ENCODE assay signal across 8 mouse cellular contexts in the genomic region with DNA sequence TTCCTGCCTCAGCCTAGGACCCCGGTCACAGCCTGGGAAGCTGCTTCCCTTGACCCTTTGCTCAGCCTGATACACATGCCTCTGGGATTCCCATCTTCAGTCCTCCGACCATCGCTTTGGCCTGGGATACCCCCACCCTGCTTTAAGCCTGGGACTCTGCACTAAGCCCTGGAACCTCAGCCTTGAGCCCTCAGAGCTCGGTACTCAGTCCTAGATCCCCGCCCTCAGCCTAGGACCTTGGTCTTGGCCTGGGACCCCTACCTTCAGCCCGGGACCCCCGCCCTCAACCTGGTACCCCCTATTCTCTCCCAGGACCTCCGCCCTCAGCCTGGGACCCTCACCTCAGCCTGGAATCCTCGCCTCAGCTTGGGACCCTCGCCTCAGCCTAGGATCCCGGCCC. TPM values are rescaled to one million over a fixed set of nuclear protein-coding genes. Genes with fewer than 3 reads are reported as not detected.
A peak's percentile ranks its signal among the peaks of the same experiment; 100 is the strongest.
DNase-seq lines count a peak whose midpoint lies in the region; ATAC-seq lines count a peak whose summit lies in the region.

No protein-coding gene starts in this region.

- H3K27me3 ChIP-seq in megakaryocyte, embryonic 14.5 days (replicated peaks) = peaks cover 55% of the 10 kb centered on the region
- no peaks in the 10 kb centered on the region for H3K27me3 ChIP-seq in limb, embryonic 13.5 days
- no peaks in the 10 kb centered on the region for H3K27me3 ChIP-seq in stomach, embryonic 15.5 days (replicated peaks)

- H3K36me3 ChIP-seq in megakaryocyte, embryonic 14.5 days (replicated peaks; ENCODE audit: low read length) = no peaks in the 10 kb centered on the region
- no peaks in the 10 kb centered on the region for H3K36me3 ChIP-seq in limb, embryonic 13.5 days
- H3K36me3 ChIP-seq in stomach, embryonic 15.5 days = no peaks in the 10 kb centered on the region

- no peaks in the 10 kb centered on the region for H3K9me3 ChIP-seq in megakaryocyte, embryonic 14.5 days
- H3K9me3 ChIP-seq in limb, embryonic 13.5 days = no peaks in the 10 kb centered on the region
- H3K9me3 ChIP-seq in stomach, embryonic 15.5 days = no peaks in the 10 kb centered on the region

- no peak overlapping the region for H3K27ac ChIP-seq in limb, embryonic 13.5 days
- no peak overlapping the region for H3K27ac ChIP-seq in stomach, embryonic 15.5 days

- peaks cover 13% of the 10 kb centered on the region for H3K4me1 ChIP-seq in megakaryocyte, embryonic 14.5 days
- peaks cover 42% of the 10 kb centered on the region for H3K4me1 ChIP-seq in limb, embryonic 13.5 days
- peaks cover 27% of the 10 kb centered on the region for H3K4me1 ChIP-seq in stomach, embryonic 15.5 days

- peak; percentile 7 for DNase-seq in adrenal gland, adult 2 months
- DNase-seq in adrenal gland, postnatal 25 days = no peak
- no peak for DNase-seq in ovary, postnatal 14 days (ENCODE audit: low spot score)

- no peak for ATAC-seq in megakaryocyte, adult 5-6 weeks (ENCODE audit: poor library complexity, severe bottlenecking)
- no peak for ATAC-seq in limb, embryonic 13.5 days (ENCODE audit: low FRiP score, low read depth)
- no peak for ATAC-seq in stomach, embryonic 15.5 days (ENCODE audit: insufficient read depth, low FRiP score, low read depth)
- ATAC-seq in cerebellum, adult (ENCODE audit: insufficient number of reproducible peaks, low FRiP score, low TSS enrichment) = no peak

- 11% methylated on average over 11 of the region's 11 CpGs for WGBS in limb, embryonic 13.5 days
- 17% methylated on average over 11 of the region's 11 CpGs for WGBS in stomach, embryonic 15.5 days

- H3K4me2 ChIP-seq in limb, embryonic 13.5 days (replicated peaks) = peak overlapping the region; percentile 97
- peak overlapping the region; percentile 99 for H3K4me2 ChIP-seq in stomach, embryonic 15.5 days

- peak overlapping the region; percentile 82 for H3K9ac ChIP-seq in limb, embryonic 13.5 days
- peak overlapping the region; percentile 58 for H3K9ac ChIP-seq in stomach, embryonic 15.5 days

- H3K4me3 ChIP-seq in megakaryocyte, embryonic 14.5 days (replicated peaks) = peak overlapping the region; percentile 91
- peak overlapping the region; percentile 69 for H3K4me3 ChIP-seq in limb, embryonic 13.5 days
- peak overlapping the region; percentile 69 for H3K4me3 ChIP-seq in stomach, embryonic 15.5 days (replicated peaks)

RNA-seq across cellular contexts. Expression of a gene that starts 0.5 kb away (rescaled TPM):
- total RNA-seq in adrenal gland, adult 2 months (2021) = 10 to 100 TPM; 30.2 to 40.3 TPM
- polyA plus RNA-seq in adrenal gland, adult 2 months (2012; rRNA removed) = 22.9 and 25.6 TPM in 2 replicates
- total RNA-seq in adrenal gland, postnatal 25 days (2021) = 27.3 and 31.6 TPM in 2 replicates
- polyA plus RNA-seq in megakaryocyte, embryonic 14.5 days (2012; ENCODE audit: insufficient read depth, low replicate concordance) = 1.3 and 2.0 TPM in 2 replicates
- 4.4 and 5.7 TPM in 2 replicates for total RNA-seq in megakaryocyte, adult 5-6 weeks (2015)
- 4.7 and 6.2 TPM in 2 replicates for total RNA-seq in megakaryocyte, adult 5-6 weeks (2017)
- polyA plus RNA-seq in limb, embryonic 13.5 days (2015; fragmentation: Nextera tagmentation; extraction: Ambion mirVana) = 31.2 and 31.6 TPM in 2 replicates
- polyA plus RNA-seq in stomach, embryonic 15.5 days (2015; fragmentation: Nextera tagmentation; extraction: Ambion mirVana) = 39.3 and 40.5 TPM in 2 replicates
